Mouse (Mus musculus) lung, embryonic 15.5 days (tissue): ENCODE data around the gene Ankrd66. TPM values are rescaled to one million over a fixed set of nuclear protein-coding genes. Genes with fewer than 3 reads are reported as not detected.
"Not testable (repeated sequence)": the region's sequence is repeated elsewhere in the genome, so short reads cannot be mapped to it uniquely, and the experiment has no call there.

Experiments
- ATAC-seq: fragments of 200-750 bp; cut with Nextera tagmentation; 2 replicates; pipeline ENCODE4 v1.8.0; 2017; ENCODE audit warnings: moderate number of reproducible peaks, borderline replicate concordance; ENCODE audit not compliant: low FRiP score, low TSS enrichment; ENCODE audit errors: extremely low read depth
- H3K27ac ChIP-seq: fragments of 300-500 bp; sonication (generic); 2 replicates; pipeline ENCODE4 v1.5.1; 2015; ENCODE audit warnings: moderate library complexity, mild to moderate bottlenecking, inconsistent platforms
- H3K27me3 ChIP-seq: fragments of 300-500 bp; sonication (generic); 2 replicates; pipeline ENCODE4 v1.6.1; 2015; ENCODE audit warnings: inconsistent platforms
- H3K36me3 ChIP-seq: fragments of 300-500 bp; sonication (generic); 2 replicates; pipeline ENCODE4 v1.6.1; 2015; ENCODE audit warnings: inconsistent platforms
- H3K4me1 ChIP-seq: fragments of 300-500 bp; sonication (generic); 2 replicates; pipeline ENCODE4 v1.6.1; 2015; ENCODE audit warnings: inconsistent platforms
- H3K4me2 ChIP-seq: fragments of 300-500 bp; sonication (generic); 2 replicates; pipeline ENCODE4 v1.6.1; 2015; ENCODE audit warnings: inconsistent platforms, mild to moderate bottlenecking, moderate library complexity
- H3K4me3 ChIP-seq: fragments of 300-500 bp; sonication (generic); 2 replicates; pipeline ENCODE4 v1.5.1; 2015; ENCODE audit warnings: mild to moderate bottlenecking, inconsistent platforms
- H3K9ac ChIP-seq: fragments of 300-500 bp; sonication (generic); 2 replicates; pipeline ENCODE4 v1.6.1; 2015; ENCODE audit warnings: inconsistent platforms
- H3K9me3 ChIP-seq: fragments of 300-500 bp; sonication (generic); 2 replicates; pipeline ENCODE4 v1.6.1; 2016; ENCODE audit warnings: inconsistent platforms
- WGBS: fragments of 180-500 bp; shearing (Covaris S2); methylation state at CpG from one replicate; pipeline ENCODE4 v1.1.7; 2015; 5-methylcytosine and 5-hydroxymethylcytosine counted together
- polyA plus RNA-seq: library from polyadenylated mRNA; unstranded; fragments of >200 nt; fragmentation: Nextera tagmentation; extraction: Ambion mirVana; gene quantifications from 2 replicates; pipeline ENCODE4 v1.2.1, GENCODE M21; 2015

Ankrd66 gene
- polyA plus RNA-seq, 1 experiment from 2014 or later = 0.30 TPM

DNA sequence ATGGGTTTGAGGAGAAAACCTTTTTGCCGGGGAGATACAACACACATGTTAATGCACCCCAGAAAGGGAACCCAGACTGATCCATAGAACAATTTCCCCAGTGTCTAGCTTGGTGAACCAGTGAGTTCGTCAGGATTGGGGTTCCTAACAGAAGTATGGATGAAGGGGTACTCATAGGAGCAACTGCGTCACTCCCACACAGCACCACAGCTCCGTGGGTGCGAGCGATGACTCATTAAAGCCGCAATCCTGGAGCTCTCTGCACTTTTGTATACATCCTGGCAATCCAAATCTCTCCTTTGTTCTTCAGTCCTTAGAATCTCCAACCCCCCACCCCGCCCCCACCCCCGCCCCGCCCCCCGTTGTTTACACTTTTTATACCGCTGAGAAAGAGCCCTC is 24.2 kb upstream of the Ankrd66 start:
- Histone ChIP-seq H3K27ac (0 out of 2 replicates have a peak overlapping the region, but pooled peaks have one; percentile 9), H3K27me3 (no peaks in the 10 kb centered on the region), H3K36me3 (no peaks in the 10 kb centered on the region), H3K4me1 (peaks cover 12% of the 10 kb centered on the region), H3K4me3 (peak overlapping the region; percentile 50), H3K9me3 (no peaks in the 10 kb centered on the region), H3K9ac (no peak overlapping the region), H3K4me2 (peak overlapping the region; percentile 75)
- ATAC-seq = peak; percentile 37; the same call in 1 of the 2 replicates
- 7% methylated on average over 12 of the region's 12 CpGs for WGBS

DNA sequence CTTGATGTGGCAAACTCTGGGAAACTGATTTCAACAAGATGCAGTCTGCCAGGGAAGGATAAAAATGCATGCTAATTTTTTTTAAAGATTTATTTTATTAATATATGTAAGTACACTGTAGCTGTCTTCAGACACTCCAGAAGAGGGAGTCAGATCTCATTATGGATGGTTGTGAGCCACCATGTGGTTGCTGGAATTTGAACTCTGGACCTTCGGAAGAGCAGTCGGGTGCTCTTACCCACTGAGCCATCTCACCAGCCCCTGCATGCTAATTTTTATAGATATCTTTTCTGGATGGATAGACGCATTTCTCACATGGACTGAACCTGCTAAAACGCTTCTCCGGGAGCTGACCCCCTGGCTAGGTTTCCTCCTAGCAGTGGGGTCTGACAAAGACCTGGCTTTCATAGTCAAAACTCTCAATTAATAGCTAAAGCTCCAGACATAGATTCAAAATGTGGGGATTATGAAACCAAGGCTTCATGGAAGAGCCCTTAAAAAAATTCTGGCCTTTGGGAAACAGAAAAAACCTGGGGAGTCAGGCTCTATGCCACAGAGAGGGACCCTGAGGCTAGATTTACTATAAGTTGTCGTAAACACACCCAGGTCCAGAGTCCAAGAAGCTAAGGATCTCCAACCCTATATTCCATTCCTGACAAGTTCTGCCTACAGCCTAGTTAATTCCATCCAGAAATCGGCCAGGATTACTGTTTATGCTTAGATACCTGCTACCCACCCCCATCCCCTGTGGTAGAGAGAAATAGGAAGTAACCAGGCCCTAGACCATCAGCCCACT is 20.0 kb upstream of the Ankrd66 start:
- no peak overlapping the region for H3K4me2 ChIP-seq
- no peak overlapping the region for H3K9ac ChIP-seq
- ATAC-seq = no peak
- WGBS = 89% methylated on average over 7 of the region's 7 CpGs
- no peaks in the 10 kb centered on the region; the same call in 1 of the 2 replicates for H3K9me3 ChIP-seq
- H3K36me3 ChIP-seq = no peaks in the 10 kb centered on the region
- no peaks in the 10 kb centered on the region for H3K27me3 ChIP-seq
- H3K4me3 ChIP-seq = no peak overlapping the region
- peaks cover 6% of the 10 kb centered on the region; the same call in 1 of the 2 replicates for H3K4me1 ChIP-seq
- no peak overlapping the region for H3K27ac ChIP-seq

DNA sequence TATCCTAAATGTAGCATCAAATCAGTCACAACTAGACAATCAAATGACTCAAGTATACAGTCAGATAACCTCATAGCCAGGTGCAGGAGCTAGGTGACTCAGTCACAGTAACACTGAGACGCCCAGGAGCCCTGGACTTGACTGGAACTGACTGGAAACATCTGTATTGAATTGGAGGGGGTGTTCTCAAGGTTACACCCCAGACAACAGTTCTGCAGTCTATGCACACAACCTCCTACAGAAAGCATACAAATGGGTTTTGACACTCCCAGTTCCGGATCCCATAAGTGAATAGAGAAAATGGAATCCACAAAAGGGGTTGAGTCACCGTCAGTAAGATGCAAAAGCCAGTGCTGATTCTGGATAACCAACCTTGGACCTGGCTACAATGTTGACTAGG is 15.2 kb upstream of the Ankrd66 start:
- Histone ChIP-seq H3K4me1 (0 out of 2 replicates have a peak, but pooled peaks cover 3% of the 10 kb centered on the region), H3K36me3 (no peaks in the 10 kb centered on the region), H3K27ac (no peak overlapping the region), H3K4me2 (no peak overlapping the region), H3K27me3 (no peaks in the 10 kb centered on the region), H3K9me3 (no peaks in the 10 kb centered on the region; the same call in 1 of the 2 replicates), H3K4me3 (no peak overlapping the region), H3K9ac (no peak overlapping the region)
- WGBS = 83% methylated on average over 3 of the region's 3 CpGs
- no peak for ATAC-seq

DNA sequence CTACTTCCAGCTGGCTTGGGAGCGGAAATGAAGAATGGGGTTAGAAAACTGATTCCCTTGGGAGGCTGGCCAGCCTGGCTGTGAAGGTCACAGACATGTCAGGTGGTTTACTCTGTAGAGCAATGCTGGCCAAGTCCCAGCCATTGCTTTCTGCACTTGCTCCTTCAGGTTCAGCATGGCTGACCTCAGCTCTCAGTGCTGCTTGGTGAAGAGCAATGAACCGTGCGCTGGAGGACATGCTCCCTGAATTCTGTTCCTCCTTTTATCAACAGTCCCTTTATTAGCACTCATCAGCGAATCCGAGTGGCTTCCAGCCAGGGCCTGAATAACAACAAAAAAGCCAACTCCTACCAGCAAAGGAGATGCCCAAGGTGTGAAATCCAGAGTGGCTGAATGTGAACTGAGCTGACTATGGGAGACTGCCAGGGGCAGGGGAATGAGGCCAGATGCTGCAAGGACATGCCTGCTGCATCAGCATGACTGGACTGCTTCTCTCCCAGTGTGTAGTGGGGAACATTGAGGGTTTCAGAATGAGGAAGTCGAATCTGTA is 14.2 kb upstream of the Ankrd66 start:
- Histone ChIP-seq H3K27ac (no peak overlapping the region), H3K4me1 (0 out of 2 replicates have a peak, but pooled peaks cover 3% of the 10 kb centered on the region), H3K27me3 (no peaks in the 10 kb centered on the region), H3K4me3 (no peak overlapping the region), H3K36me3 (no peaks in the 10 kb centered on the region), H3K9me3 (no peaks in the 10 kb centered on the region; the same call in 1 of the 2 replicates), H3K9ac (no peak overlapping the region), H3K4me2 (no peak overlapping the region)
- 49% methylated on average over 6 of the region's 6 CpGs for WGBS
- peak; percentile 59; the same call in 1 of the 2 replicates for ATAC-seq

DNA sequence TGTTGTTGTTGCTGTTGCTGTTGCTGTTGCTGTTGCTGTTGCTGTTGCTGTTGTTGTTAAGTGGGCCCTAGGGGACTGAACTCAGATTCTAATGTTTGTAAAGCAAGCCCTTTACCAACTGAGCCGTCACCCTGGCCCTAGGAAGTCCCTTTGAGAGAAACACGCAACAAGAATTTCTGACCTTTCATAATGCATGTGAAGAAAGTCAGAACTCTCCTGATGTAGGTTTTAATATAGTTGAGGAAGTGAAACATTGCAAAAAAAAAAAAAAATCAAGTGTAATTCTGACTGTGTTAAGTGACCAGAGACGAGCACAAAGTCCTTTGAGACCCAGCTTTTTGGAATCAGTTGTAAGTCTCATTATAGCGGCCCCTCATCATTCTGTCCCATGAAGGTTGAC is 13.7 kb upstream of the Ankrd66 start:
- ATAC-seq = no peak
- 0 out of 2 replicates have a peak, but pooled peaks cover 3% of the 10 kb centered on the region for H3K4me1 ChIP-seq
- no peak overlapping the region for H3K27ac ChIP-seq
- no peaks in the 10 kb centered on the region for H3K27me3 ChIP-seq
- H3K9ac ChIP-seq = no peak overlapping the region
- no peaks in the 10 kb centered on the region for H3K9me3 ChIP-seq
- no peaks in the 10 kb centered on the region for H3K36me3 ChIP-seq
- WGBS = 69% methylated on average over 4 of the region's 4 CpGs
- H3K4me3 ChIP-seq = no peak overlapping the region
- no peak overlapping the region for H3K4me2 ChIP-seq

DNA sequence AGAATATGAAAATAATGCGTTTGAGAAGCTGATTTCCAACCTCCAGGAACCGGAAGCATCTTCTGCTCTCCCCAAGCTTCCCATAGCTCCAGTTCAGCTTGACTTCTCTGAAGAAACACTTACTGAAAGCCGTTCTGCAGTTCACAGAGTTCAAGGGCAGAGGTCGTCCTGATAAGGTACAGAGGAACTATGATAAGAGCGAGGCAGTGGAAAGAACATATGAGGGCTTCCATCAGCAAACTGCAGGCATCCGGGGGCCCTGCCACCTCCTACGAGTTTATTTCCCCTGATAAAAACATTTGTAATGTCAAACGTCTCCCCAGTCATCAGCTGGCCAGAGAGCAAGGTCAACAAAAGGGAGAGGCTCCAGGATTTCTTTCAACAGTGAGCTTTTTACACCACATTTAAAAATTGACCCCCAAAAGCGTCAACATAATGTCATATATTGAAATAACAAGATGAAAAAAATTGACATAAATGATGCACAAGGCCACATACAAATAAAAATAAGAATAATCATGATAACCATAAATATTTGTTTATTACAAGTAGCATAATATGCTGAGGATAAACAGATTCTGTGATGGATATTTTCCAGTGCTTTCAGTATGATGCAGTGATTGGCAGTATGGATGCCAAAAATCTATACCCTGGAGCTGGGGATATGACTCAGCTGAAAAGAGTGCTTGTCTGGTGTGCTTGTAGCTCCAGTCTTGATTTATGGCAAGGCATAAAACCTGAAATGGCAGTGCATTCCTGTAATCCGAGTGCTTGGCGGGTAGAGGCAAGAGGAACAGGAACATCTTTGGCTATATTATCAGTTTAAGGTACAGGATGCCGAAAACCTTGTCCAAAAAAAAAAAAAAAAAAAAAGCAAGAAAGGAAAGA is 11.3 kb upstream of the Ankrd66 start:
- WGBS = 27% methylated on average over 12 of the region's 12 CpGs
- Histone ChIP-seq H3K4me3 (no peak overlapping the region), H3K4me1 (0 out of 2 replicates have a peak, but pooled peaks cover 3% of the 10 kb centered on the region), H3K9me3 (no peaks in the 10 kb centered on the region), H3K4me2 (no peak overlapping the region), H3K36me3 (no peaks in the 10 kb centered on the region), H3K27me3 (no peaks in the 10 kb centered on the region), H3K27ac (no peak overlapping the region), H3K9ac (no peak overlapping the region)
- no peak for ATAC-seq

DNA sequence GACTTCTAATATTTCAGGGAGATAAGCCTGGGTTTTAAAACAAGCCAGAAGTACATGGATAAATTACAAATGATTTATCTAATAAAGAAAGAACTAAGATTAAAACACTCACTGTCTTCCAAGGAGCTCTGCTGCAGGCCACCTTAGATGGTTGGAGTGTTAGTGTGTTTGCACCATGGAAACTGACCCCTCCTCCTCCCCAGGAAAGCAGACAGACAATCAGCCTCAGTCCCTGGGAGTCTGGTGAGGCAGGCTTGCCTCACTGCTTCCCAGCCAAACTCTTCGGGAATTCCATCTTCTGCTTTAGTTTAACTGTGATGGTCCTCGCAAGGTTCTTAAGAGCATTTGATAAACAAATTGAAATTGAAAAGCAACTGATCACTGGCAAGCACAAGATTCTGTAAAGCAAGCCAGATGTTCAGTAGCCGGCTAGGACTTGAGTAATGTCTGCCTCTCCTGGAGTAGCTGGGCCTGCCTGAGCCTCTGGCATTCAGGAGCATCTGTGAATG is 7.7 kb upstream of the Ankrd66 start:
- Histone ChIP-seq H3K4me2 (no peak overlapping the region), H3K4me1 (0 out of 2 replicates have a peak, but pooled peaks cover 3% of the 10 kb centered on the region), H3K27me3 (no peaks in the 10 kb centered on the region), H3K9me3 (no peaks in the 10 kb centered on the region), H3K27ac (no peak overlapping the region), H3K9ac (no peak overlapping the region), H3K36me3 (no peaks in the 10 kb centered on the region), H3K4me3 (no peak overlapping the region)
- ATAC-seq = no peak
- 18% methylated on average over 3 of the region's 3 CpGs for WGBS

DNA sequence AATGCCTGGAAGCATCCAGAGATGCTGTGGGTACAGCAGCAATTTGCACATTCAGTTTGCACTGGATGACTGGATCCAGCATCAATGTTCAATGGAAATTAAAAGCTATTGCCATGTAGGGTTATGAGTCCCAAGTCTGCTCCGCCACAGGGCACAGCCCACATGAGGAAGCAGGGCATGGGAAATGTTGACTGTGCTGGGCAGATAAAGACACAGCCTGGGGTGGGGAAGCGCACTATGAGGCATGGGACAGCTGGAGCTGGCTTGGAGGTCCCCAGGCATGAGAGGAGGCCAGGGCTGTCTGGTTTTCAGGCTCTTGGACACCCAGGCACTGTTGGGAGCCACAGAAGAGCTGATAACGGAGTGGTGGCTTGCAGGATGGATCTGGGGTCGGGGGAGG is 601 bp upstream of the Ankrd66 start:
- Histone ChIP-seq H3K4me1 (no peaks in the 10 kb centered on the region), H3K27me3 (no peaks in the 10 kb centered on the region), H3K4me2 (no peak overlapping the region), H3K9me3 (no peaks in the 10 kb centered on the region), H3K27ac (no peak overlapping the region), H3K4me3 (no peak overlapping the region), H3K36me3 (no peaks in the 10 kb centered on the region), H3K9ac (no peak overlapping the region)
- 79% methylated on average over 4 of the region's 4 CpGs for WGBS
- ATAC-seq = no peak

DNA sequence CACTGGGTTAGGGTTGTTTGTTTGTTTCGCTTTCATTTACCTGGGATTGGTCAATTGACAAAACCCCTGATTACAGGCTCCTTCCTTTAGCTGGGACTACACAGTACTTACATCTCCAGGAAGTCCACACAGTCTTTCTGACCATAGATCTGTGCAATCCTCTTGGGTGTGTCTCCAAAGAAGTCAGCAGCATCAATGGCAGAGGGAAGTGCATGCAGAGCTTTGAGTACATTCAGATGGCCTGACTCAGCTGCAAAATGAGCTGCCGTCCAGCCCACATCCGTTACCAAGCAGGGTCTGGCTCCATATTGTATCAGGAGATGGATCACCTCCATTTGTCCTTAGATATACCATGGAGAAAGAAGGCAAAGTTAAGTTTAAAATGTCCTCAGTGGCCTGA is 4.7 kb downstream of the Ankrd66 start:
- H3K9ac ChIP-seq = no peak overlapping the region
- no peaks in the 10 kb centered on the region for H3K27me3 ChIP-seq
- no peak overlapping the region for H3K4me3 ChIP-seq
- WGBS = 87% methylated on average over 3 of the region's 3 CpGs
- H3K27ac ChIP-seq = no peak overlapping the region
- no peaks in the 10 kb centered on the region for H3K9me3 ChIP-seq
- ATAC-seq = no peak
- no peak overlapping the region for H3K4me2 ChIP-seq
- H3K36me3 ChIP-seq = no peaks in the 10 kb centered on the region
- H3K4me1 ChIP-seq = peaks cover 8% of the 10 kb centered on the region; the same call in 1 of the 2 replicates

DNA sequence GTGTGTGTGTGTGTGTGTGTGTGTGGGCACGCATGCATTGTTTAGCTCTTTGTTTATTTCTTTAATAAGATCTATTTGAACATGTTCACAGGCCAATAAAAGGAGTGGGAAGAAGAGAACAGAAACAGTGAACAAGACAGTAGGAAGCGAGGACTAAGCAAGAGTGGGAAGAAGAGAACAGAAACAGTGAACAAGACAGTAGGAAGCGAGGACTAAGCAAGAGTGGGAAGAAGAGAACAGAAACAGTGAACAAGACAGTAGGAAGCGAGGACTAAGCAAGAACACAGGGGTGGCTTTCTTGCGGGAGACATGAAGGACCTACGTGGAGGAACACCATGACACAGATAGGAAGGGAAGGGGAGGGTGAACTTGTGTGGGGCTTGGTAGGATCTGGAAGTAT is 6.6 kb downstream of the Ankrd66 start:
- not testable (repeated sequence) for H3K4me3 ChIP-seq, H3K36me3 ChIP-seq, H3K9ac ChIP-seq, H3K27me3 ChIP-seq, ATAC-seq, H3K4me2 ChIP-seq, H3K9me3 ChIP-seq, H3K4me1 ChIP-seq, H3K27ac ChIP-seq
- WGBS = 85% methylated on average over 6 of the region's 6 CpGs

DNA sequence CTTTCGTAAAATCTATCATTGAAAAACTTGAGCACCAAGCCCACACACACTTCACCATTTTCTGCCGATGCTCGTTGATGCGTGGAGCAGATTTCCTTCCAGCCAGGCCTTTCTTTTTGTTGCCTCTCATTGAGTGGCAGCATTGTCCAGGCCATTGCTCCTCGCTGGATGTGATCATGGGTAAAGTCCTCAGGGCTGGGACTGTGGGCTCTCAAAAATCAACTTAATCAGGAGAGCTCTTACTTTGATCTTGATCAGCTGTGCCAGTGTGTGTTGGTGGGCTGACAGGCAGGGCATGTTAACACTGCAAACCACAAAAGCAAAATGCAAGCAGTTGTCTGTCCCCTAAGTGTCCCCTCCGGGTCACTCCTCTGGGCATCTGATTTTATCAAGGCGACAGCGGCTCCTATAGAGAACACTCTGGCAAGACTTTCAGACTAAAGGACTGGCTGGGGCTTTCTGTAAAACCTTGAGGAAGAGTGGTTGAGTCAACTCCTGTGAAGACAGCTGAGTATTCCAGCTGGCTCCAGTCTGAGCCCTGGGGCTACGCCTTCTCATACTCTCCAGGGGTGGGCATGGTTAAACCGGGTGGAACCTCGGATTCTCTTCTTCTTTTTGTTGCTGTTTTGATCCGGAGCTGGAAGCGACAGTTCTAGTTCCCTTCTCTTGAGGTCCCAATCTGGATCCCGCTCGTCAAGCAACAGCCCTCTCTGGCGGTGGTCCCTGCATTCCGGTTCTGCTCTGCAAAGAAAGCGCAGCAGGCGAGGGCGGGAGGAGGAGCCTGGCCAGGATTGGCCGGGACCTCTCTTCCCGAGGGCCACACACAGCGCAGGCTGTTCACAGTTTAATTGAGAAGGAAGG is 8.8 kb downstream of the Ankrd66 start:
- H3K4me1 ChIP-seq = peaks cover 8% of the 10 kb centered on the region; the same call in 1 of the 2 replicates
- peak; percentile 95 for ATAC-seq
- peak overlapping the region; percentile 23 for H3K4me3 ChIP-seq
- peak overlapping the region; percentile 51 for H3K4me2 ChIP-seq
- WGBS = 9% methylated on average over 23 of the region's 23 CpGs
- H3K27ac ChIP-seq = peak overlapping the region; percentile 83
- no peak overlapping the region for H3K9ac ChIP-seq
- H3K36me3 ChIP-seq = no peaks in the 10 kb centered on the region
- H3K27me3 ChIP-seq = no peaks in the 10 kb centered on the region
- no peaks in the 10 kb centered on the region for H3K9me3 ChIP-seq
